Mouse (Mus musculus) neural tube, embryonic 13.5 days (tissue): ENCODE results near the gene Tas2r120. TPM values are rescaled to one million over a fixed set of nuclear protein-coding genes. Genes with fewer than 3 reads are reported as not detected.
"Not testable (repeated sequence)": the region's sequence is repeated elsewhere in the genome, so short reads cannot be mapped to it uniquely, and the experiment has no call there.

Experiments used
- ATAC-seq: fragments of 200-750 bp; cut with Nextera tagmentation; 2 replicates; pipeline ENCODE4 v1.8.0; 2017; ENCODE audit warnings: low read depth, mild to moderate bottlenecking, moderate TSS enrichment, moderate library complexity
- H3K27ac ChIP-seq: fragments of 300-500 bp; sonication (generic); replicated peaks from 2 replicates; pipeline ENCODE4 v1.5.1; 2015; ENCODE audit warnings: moderate library complexity, mild to moderate bottlenecking, inconsistent platforms
- H3K27me3 ChIP-seq: fragments of 300-500 bp; sonication (generic); 2 replicates; pipeline ENCODE4 v1.6.1; 2015; ENCODE audit warnings: mild to moderate bottlenecking, inconsistent platforms
- H3K36me3 ChIP-seq: fragments of 300-500 bp; sonication (generic); 2 replicates; pipeline ENCODE4 v1.6.1; 2015; ENCODE audit warnings: mild to moderate bottlenecking, inconsistent platforms
- H3K4me1 ChIP-seq: fragments of 300-500 bp; sonication (generic); replicated peaks from 2 replicates; pipeline ENCODE4 v1.6.1; 2015; ENCODE audit warnings: inconsistent platforms
- H3K4me2 ChIP-seq: fragments of 300-500 bp; sonication (generic); 2 replicates; pipeline ENCODE4 v1.6.1; 2015; ENCODE audit warnings: inconsistent platforms, mild to moderate bottlenecking, moderate library complexity
- H3K4me3 ChIP-seq: fragments of 300-500 bp; sonication (generic); 2 replicates; pipeline ENCODE4 v1.5.1; 2015; ENCODE audit warnings: mild to moderate bottlenecking, inconsistent platforms
- H3K9ac ChIP-seq: fragments of 300-500 bp; sonication (generic); 2 replicates; pipeline ENCODE4 v1.6.1; 2015; ENCODE audit warnings: moderate library complexity, mild to moderate bottlenecking, inconsistent platforms
- H3K9me3 ChIP-seq: fragments of 300-500 bp; sonication (generic); 2 replicates; pipeline ENCODE4 v1.6.1; 2016; ENCODE audit warnings: inconsistent platforms
- WGBS: fragments of 180-500 bp; shearing (Covaris S2); methylation state at CpG from one replicate; pipeline ENCODE4 v1.1.7; 2015; 5-methylcytosine and 5-hydroxymethylcytosine counted together
- polyA plus RNA-seq: library from polyadenylated mRNA; unstranded; fragments of >200 nt; fragmentation: Nextera tagmentation; extraction: Ambion mirVana; gene quantifications from 2 replicates; pipeline ENCODE4 v1.2.1, GENCODE M21; 2015

Tas2r120 gene
- polyA plus RNA-seq = not detected in 2 replicates

DNA sequence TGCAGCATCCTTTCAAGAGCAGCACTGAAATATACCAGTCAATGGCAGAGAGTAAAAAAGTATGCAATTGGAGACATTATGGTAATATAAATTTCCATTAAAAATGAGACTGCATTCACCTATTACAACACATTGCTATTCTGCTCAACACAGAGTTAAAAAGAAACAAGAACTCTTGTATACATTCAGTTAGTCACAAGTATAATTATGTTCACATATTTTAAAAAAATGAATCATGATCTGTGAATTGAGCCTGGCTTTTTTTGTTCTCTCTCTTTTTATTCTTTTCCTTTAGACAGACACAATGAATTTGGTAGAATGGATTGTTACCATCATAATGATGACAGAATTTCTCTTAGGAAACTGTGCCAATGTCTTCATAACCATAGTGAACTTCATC, at the start of gene Tas2r120:
Gene Tas2r120 (plus strand): TSS at position 301 of the 400 bp plus-strand sequence.
- H3K9me3 ChIP-seq = no peaks in the 10 kb centered on the region
- no peak within 1 kb of the TSS for H3K4me2 ChIP-seq
- H3K27me3 ChIP-seq = no peaks in the 10 kb centered on the region
- ATAC-seq = no peak
- no peaks in the 10 kb centered on the region for H3K4me1 ChIP-seq
- H3K36me3 ChIP-seq = no peaks in the 10 kb centered on the region
- H3K27ac ChIP-seq = no peak within 1 kb of the TSS
- H3K9ac ChIP-seq = no peak within 1 kb of the TSS
- H3K4me3 ChIP-seq = no peak within 1 kb of the TSS

GRCm38 (mm10) chr6:132649399-132649798, 7.4 kb upstream of the Tas2r120 start:
- Histone ChIP-seq H3K4me2 (no peak overlapping the region), H3K27ac (no peak overlapping the region), H3K36me3 (no peaks in the 10 kb centered on the region), H3K4me1 (no peaks in the 10 kb centered on the region), H3K27me3 (no peaks in the 10 kb centered on the region), H3K9ac (no peak overlapping the region), H3K9me3 (no peaks in the 10 kb centered on the region), H3K4me3 (no peak overlapping the region)
- no peak for ATAC-seq

DNA sequence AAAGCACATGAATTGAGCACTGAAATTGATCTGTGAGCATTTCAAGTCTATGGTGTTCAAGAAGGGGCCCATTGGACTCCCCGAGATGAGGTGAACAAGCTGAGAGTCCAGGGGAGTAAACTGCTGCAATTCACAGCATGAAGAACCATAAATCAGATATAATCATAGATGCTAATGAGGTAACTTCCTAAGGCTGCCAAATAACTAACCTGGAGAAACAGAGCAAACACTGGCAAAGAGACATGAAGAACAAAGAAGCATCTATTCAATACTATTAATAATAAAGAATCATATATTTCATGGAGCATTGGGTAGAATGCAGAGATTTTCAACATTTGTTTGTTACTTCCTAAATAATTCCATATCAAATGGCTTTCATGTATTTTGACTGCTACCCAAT, 5.3 kb upstream of the Tas2r120 start, which contains the start of gene A630073D07Rik:
Gene A630073D07Rik (minus strand): TSS at position 101 of the 400 bp plus-strand sequence.
- Histone ChIP-seq H3K4me2 (no peak within 1 kb of the TSS), H3K4me1 (no peaks in the 10 kb centered on the region), H3K36me3 (no peaks in the 10 kb centered on the region), H3K4me3 (no peak within 1 kb of the TSS), H3K27me3 (no peaks in the 10 kb centered on the region), H3K9ac (no peak within 1 kb of the TSS), H3K9me3 (no peaks in the 10 kb centered on the region), H3K27ac (no peak within 1 kb of the TSS)
- ATAC-seq = no peak
- WGBS = 69% methylated on average over 1 of the region's 1 CpGs

DNA sequence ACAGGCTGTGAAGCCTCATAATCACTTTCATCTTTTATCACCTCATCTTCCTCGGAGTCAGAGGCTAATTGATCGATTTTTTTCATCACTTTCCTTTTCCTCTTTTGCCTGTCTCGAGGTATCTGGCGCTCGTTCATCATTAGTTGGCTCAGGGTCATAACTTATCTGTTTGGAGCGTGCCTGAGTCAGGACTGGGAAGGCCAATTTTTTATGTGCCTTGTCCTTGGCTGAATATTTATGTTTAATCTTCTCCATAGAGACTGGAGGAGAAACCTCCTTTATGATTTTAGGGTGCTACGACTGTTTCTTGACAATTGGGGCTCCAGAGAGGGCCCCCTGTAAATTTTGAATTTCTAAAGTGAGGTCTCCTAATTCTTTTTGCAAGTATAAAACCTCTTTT, 34.8 kb downstream of the Tas2r120 start:
- not testable (repeated sequence) for H3K36me3 ChIP-seq, H3K4me1 ChIP-seq, H3K4me2 ChIP-seq, H3K9me3 ChIP-seq, ATAC-seq, H3K4me3 ChIP-seq, H3K27me3 ChIP-seq, H3K27ac ChIP-seq, H3K9ac ChIP-seq
- WGBS = 92% methylated on average over 7 of the region's 7 CpGs

GRCm38 (mm10) chr6:132700907-132701306, 44.2 kb downstream of the Tas2r120 start, which contains the start of gene Tas2r121:
Gene Tas2r121 (minus strand): TSS chr6:132701007.
- Histone ChIP-seq H3K27ac (no peak within 1 kb of the TSS), H3K27me3 (no peaks in the 10 kb centered on the region), H3K4me3 (no peak within 1 kb of the TSS), H3K4me2 (no peak within 1 kb of the TSS), H3K36me3 (no peaks in the 10 kb centered on the region), H3K9me3 (no peaks in the 10 kb centered on the region), H3K9ac (no peak within 1 kb of the TSS), H3K4me1 (no peaks in the 10 kb centered on the region)
- WGBS = 85% methylated on average over 1 of the region's 1 CpGs
- ATAC-seq = no peak

Other genes with a start within 250 kb of the Tas2r120 start
- gene Prh1, start 87.1 kb upstream of the Tas2r120 start, polyA plus RNA-seq = not detected in 2 replicates
- not detected in 2 replicates for gene Prp2, start 61.0 kb upstream of the Tas2r120 start, polyA plus RNA-seq
- gene A630073D07Rik, start 5.4 kb upstream of the Tas2r120 start, polyA plus RNA-seq = not detected in 2 replicates
- gene Tas2r121, start 44.1 kb downstream of the Tas2r120 start, polyA plus RNA-seq = not detected in 2 replicates
- gene Tas2r122, start 55.0 kb downstream of the Tas2r120 start, polyA plus RNA-seq = not detected in 2 replicates
- gene Tas2r115, start 81.1 kb downstream of the Tas2r120 start, polyA plus RNA-seq = not detected in 2 replicates
- not detected in 2 replicates for gene Tas2r124, start 97.8 kb downstream of the Tas2r120 start, polyA plus RNA-seq
- gene Tas2r102, start 105.2 kb downstream of the Tas2r120 start, polyA plus RNA-seq = not detected in 2 replicates
- gene Tas2r136, start 121.2 kb downstream of the Tas2r120 start, polyA plus RNA-seq = not detected in 2 replicates
- not detected in 2 replicates for gene Tas2r117, start 145.9 kb downstream of the Tas2r120 start, polyA plus RNA-seq
- not detected in 2 replicates for gene Tas2r123, start 190.2 kb downstream of the Tas2r120 start, polyA plus RNA-seq
- not detected in 2 replicates for gene Tas2r116, start 198.5 kb downstream of the Tas2r120 start, polyA plus RNA-seq
- not detected in 2 replicates for gene Tas2r110, start 211.1 kb downstream of the Tas2r120 start, polyA plus RNA-seq
- not detected in 2 replicates for gene Tas2r113, start 236.1 kb downstream of the Tas2r120 start, polyA plus RNA-seq